Mouse (Mus musculus) kidney, adult 2 months (tissue): ENCODE results near the gene Rbfox1.

Experiments
- CTCF ChIP-seq: fragments of 200-500 bp; conservative IDR thresholded peaks from 2 replicates; pipeline ENCODE4 v1.5.1; 2011; ENCODE audit warnings: low read depth, mild to moderate bottlenecking, control low read depth, low read length, moderate library complexity, mixed read lengths; ENCODE audit not compliant: insufficient read depth, insufficient read length
- POLR2A ChIP-seq: fragments of 200-500 bp; IDR thresholded peaks from one replicate; pipeline ENCODE4 v1.6.1; 2011; ENCODE audit warnings: low read depth, low read length, control low read depth

GRCm38 (mm10) chr16:6777506-6778185, 892.5 kb downstream of the Rbfox1 start:
- TF ChIP-seq CTCF (no peak), POLR2A (no peak)
